Mouse (Mus musculus): ENCODE data around the gene Ngfr.

GRCm38 (mm10) chr11:95575791-95576190, 11.7 kb downstream of the Ngfr start:
- TF ChIP-seq CTCF (IDR thresholded peaks at IDR 0.05; ENCODE audit: control insufficient read depth, insufficient read depth, low read length) (no peak), POLR2A (IDR thresholded peaks at IDR 0.05; ENCODE audit: borderline replicate concordance, control insufficient read depth, low read depth, low read length) (no peak)

All from bone marrow, adult 2 months (tissue).